ENCODE assay signal across 8 mouse cellular contexts in the genomic region with DNA sequence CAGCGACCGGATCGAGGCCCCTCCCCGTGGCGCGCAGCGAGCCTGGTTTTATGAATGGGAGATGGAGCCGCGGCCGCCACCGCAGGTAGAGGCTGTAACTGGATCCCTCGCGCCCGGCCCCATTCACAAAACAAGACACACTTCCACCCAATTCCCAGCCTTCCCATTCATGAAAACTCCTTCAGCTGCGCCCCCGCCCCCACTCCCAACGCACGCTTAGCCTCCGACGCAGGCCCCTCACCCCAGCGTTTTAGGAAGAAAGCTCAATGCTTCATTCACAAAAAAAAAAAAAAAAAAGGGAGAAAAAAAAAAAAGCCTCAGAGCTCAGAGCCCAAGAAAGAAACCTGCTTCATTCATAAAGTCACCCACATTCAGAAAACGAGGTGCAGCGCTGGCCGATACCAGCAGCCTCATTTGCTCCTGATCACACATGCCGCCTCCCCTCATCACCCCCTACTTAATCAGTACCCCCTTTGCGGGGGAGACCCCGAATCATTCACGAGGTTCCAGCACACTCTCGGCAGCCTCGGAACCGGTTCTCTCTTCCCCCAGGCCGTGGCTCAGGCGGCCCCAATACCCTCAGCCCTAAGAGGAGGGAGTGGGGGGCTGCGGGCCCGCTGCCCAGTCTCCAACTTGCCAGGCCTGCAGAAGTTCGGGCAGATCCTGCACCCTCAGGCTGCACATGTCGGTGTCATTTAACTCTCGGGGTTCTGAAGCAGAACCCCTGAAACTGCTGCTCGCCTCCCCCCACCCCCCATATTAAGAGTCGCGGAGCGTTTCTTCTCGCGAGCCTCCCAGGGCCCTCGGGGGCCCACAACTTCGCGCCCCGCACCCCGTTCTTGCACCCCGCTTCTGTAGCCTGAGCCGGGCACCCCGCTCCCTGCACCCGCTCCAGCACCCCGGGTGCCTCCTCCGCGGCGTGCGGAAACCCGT. TPM values are rescaled to one million over a fixed set of nuclear protein-coding genes. Genes with fewer than 3 reads are reported as not detected.
DNase-seq lines count a peak whose midpoint lies in the region; ATAC-seq and TF ChIP-seq lines count a peak whose summit lies in the region.

No protein-coding gene starts in this region.

- no peak for TF ChIP-seq CTCF in gastrocnemius, adult 2 months (IDR thresholded peaks at IDR 0.05)

- no peak for ATAC-seq in megakaryocyte progenitor cell, adult 5-6 weeks (replicated peaks; ENCODE audit: poor library complexity)

- intact Hi-C loops in gastrocnemius, adult 2 months (cut with DNase I), result loop anchor here (5.0 kb wide), 1 partner anchor 326 kb away; no protein-coding TSS in a partner anchor
- intact Hi-C loops in left cerebral cortex, postnatal 14 days (cut with DNase I), result loop anchor here (2.0 to 10.0 kb wide), 2 partner anchors 110 to 124 kb away; no protein-coding TSS in a partner anchor

- DNase-seq in adipocyte (ENCODE audit: low spot score), result peak; percentile 66
- peak; percentile 71 to 86 for DNase-seq in cerebellum, postnatal 25 days
- DNase-seq in gastrocnemius, adult 2 months, result peak; percentile 79
- peak; percentile 68 for DNase-seq in induced T-regulatory cell, adult 2 months (ENCODE audit: low read depth)
- peak; percentile 77 to 92 for DNase-seq in left cerebral cortex, postnatal 14 days (ENCODE audit: low spot score in 2 of 2)
- peak; percentile 89 for DNase-seq in mesoderm, embryonic 11.5 days (ENCODE audit: low read depth, low spot score)
- peak; percentile 85 for DNase-seq in right cerebral cortex, postnatal 4 days

- peak overlapping the region; percentile 83 for H3K27ac ChIP-seq in gastrocnemius, adult 2 months

- peak overlapping the region; percentile 94 for H3K4me3 ChIP-seq in gastrocnemius, adult 2 months

RNA-seq across cellular contexts. Expression of a gene that starts 0.8 kb away (rescaled TPM):
- 1 to 10 TPM; 7.1 to 7.5 TPM for total RNA-seq in gastrocnemius, adult 2 months (2021)
- total RNA-seq in left cerebral cortex, postnatal 14 days (2021), result 10 to 100 TPM; 59.9 to 68.8 TPM
- total RNA-seq in megakaryocyte progenitor cell, adult 5-6 weeks (2015), result 3.3 and 4.1 TPM in 2 replicates
- 1.5 and 2.3 TPM in 2 replicates for total RNA-seq in megakaryocyte progenitor cell, adult 5-6 weeks (2017)

Comparison
In these comparisons a context has a peak if more than half of its experiments do, and no peak if none do; other contexts are left out.
1. RNA of a gene that starts 0.8 kb away (total RNA-seq): 59.9 to 68.8 TPM in left cerebral cortex, postnatal 14 days; 7.1 to 7.5 TPM in gastrocnemius, adult 2 months and 1.5 to 4.1 TPM in megakaryocyte progenitor cell, adult 5-6 weeks; every median in the first group is over 4 times any median in the second.
2. Peak in every context shown above with its lines, with median percentiles within 50 percentile points of each other: DNase-seq.